In the genomic region with DNA sequence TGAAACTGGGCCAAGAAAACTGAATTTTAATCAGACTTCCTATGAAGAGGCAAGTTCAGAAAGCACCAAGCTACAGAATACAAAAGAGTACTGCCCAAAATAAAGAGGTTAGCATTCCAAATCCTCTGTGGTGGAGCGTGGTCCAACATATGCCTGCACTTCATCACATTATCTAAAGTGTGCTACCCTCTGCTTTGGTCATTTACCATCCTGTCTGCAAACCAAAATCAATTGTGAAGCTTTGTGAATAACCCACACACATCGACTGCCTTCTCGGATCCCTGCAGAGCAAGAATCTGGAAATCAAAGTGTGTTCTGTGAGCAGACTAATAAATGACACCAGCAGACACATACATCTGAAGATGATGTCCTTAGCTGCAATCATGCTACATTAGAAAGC, we compare ENCODE assay signal across 23 mouse cellular contexts.
DNase-seq lines count a peak whose midpoint lies in the region; ATAC-seq lines count a peak whose summit lies in the region.
"Had no signal": no experiment of that assay in that cellular context is flagged by ENCODE, and none has a peak within 500 bp of the region (broad histone marks: within the 10 kb centered on the region; RNA-seq: fewer than 3 reads in every experiment).

No protein-coding gene starts in this region.

- no peak overlapping the region for H3K27ac ChIP-seq in forebrain, embryonic 15.5 days (replicated peaks)
- no peak overlapping the region for H3K27ac ChIP-seq in forebrain, embryonic 12.5 days
- no peak overlapping the region for H3K27ac ChIP-seq in hindbrain, embryonic 12.5 days
- H3K27ac ChIP-seq in midbrain, embryonic 14.5 days (replicated peaks; ENCODE audit: low read depth, low read length): no peak overlapping the region
- H3K27ac ChIP-seq: embryonic facial prominence, embryonic 15.5 days; liver, embryonic 13.5 days had no signal

- no peak overlapping the region for H3K4me3 ChIP-seq in forebrain, embryonic 15.5 days
- H3K4me3 ChIP-seq in forebrain, embryonic 12.5 days (replicated peaks): no peak overlapping the region
- H3K4me3 ChIP-seq in hindbrain, embryonic 12.5 days: no peak overlapping the region
- no peak overlapping the region for H3K4me3 ChIP-seq in midbrain, embryonic 14.5 days (replicated peaks; ENCODE audit: low read depth, low read length)
- H3K4me3 ChIP-seq: embryonic facial prominence, embryonic 15.5 days; heart, embryonic 12.5 days; liver, embryonic 13.5 days; myocyte had no signal

- H3K4me1 ChIP-seq in forebrain, embryonic 15.5 days: no peaks in the 10 kb centered on the region
- no peaks in the 10 kb centered on the region for H3K4me1 ChIP-seq in forebrain, embryonic 12.5 days
- no peaks in the 10 kb centered on the region for H3K4me1 ChIP-seq in hindbrain, embryonic 12.5 days
- H3K4me1 ChIP-seq in midbrain, embryonic 14.5 days (ENCODE audit: control insufficient read depth, insufficient read depth, low read length): no peaks in the 10 kb centered on the region
- H3K4me1 ChIP-seq: embryonic facial prominence, embryonic 15.5 days; liver, embryonic 13.5 days had no signal

- ATAC-seq in forebrain, embryonic 15.5 days (replicated peaks): 0 out of 2 replicates have a peak, but pooled peaks have one; percentile 41
- no peak for ATAC-seq in forebrain, embryonic 12.5 days (ENCODE audit: low FRiP score)
- peak; percentile 29; the same call in 1 of the 2 replicates for ATAC-seq in hindbrain, embryonic 12.5 days (ENCODE audit: low FRiP score)
- no peak; the same call in 1 of the 2 replicates for ATAC-seq in midbrain, embryonic 14.5 days (ENCODE audit: low FRiP score, low TSS enrichment)
- ATAC-seq: Patski had no signal

- H3K27me3 ChIP-seq in forebrain, embryonic 15.5 days: no peaks in the 10 kb centered on the region
- H3K27me3 ChIP-seq in forebrain, embryonic 12.5 days: no peaks in the 10 kb centered on the region
- H3K27me3 ChIP-seq in hindbrain, embryonic 12.5 days: no peaks in the 10 kb centered on the region
- no peaks in the 10 kb centered on the region for H3K27me3 ChIP-seq in midbrain, embryonic 14.5 days (ENCODE audit: control insufficient read depth, insufficient read depth, low read length)
- H3K27me3 ChIP-seq: embryonic facial prominence, embryonic 15.5 days; heart, embryonic 12.5 days; liver, embryonic 13.5 days had no signal

- H3K4me2 ChIP-seq in forebrain, embryonic 15.5 days (replicated peaks): no peak overlapping the region
- H3K4me2 ChIP-seq in forebrain, embryonic 12.5 days: no peak overlapping the region
- no peak overlapping the region for H3K4me2 ChIP-seq in hindbrain, embryonic 12.5 days (replicated peaks)
- H3K4me2 ChIP-seq in midbrain, embryonic 14.5 days (ENCODE audit: low read length): no peak overlapping the region
- H3K4me2 ChIP-seq: embryonic facial prominence, embryonic 15.5 days; heart, embryonic 12.5 days; liver, embryonic 13.5 days; lung, embryonic 14.5 days had no signal

- H3K9me3 ChIP-seq in forebrain, embryonic 15.5 days: no peaks in the 10 kb centered on the region
- H3K9me3 ChIP-seq in forebrain, embryonic 12.5 days: no peaks in the 10 kb centered on the region
- no peaks in the 10 kb centered on the region for H3K9me3 ChIP-seq in hindbrain, embryonic 12.5 days (replicated peaks)
- no peaks in the 10 kb centered on the region for H3K9me3 ChIP-seq in midbrain, embryonic 14.5 days (ENCODE audit: control insufficient read depth, low read length)
- H3K9me3 ChIP-seq: embryonic facial prominence, embryonic 15.5 days; heart, embryonic 12.5 days; liver, embryonic 13.5 days had no signal

- 28% methylated on average over 3 of the region's 3 CpGs for WGBS in forebrain, embryonic 15.5 days
- 41% methylated on average over 3 of the region's 3 CpGs for WGBS in forebrain, embryonic 12.5 days
- 40% methylated on average over 3 of the region's 3 CpGs for WGBS in hindbrain, embryonic 12.5 days
- 17% methylated on average over 3 of the region's 3 CpGs for WGBS in midbrain, embryonic 14.5 days

- DNase-seq in Muller cell, postnatal 12 days (ENCODE audit: inconsistent ontology term): peak; percentile 13
- DNase-seq in midbrain, embryonic 14.5 days: peak; percentile 45
- DNase-seq in c-Kit-positive CD71-positive TER-119-positive erythroid progenitor cells, embryonic 14.5 days (ENCODE audit: low spot score): no peak
- no peak for DNase-seq in lung, postnatal 25 days (ENCODE audit: low spot score)
- DNase-seq: adrenal gland, adult 2 months; cerebellum, adult 9-11 months; gastrocnemius, postnatal 25 days; heart, adult 18-20 months; heart, postnatal 10 days; kidney, adult 11 months; kidney, postnatal 4 days; liver, embryonic 13.5 days; lung, embryonic 14.5 days; lung, postnatal 4 days; right cerebral cortex, postnatal 4 days; thymus, postnatal 14 days had no signal

- H3K9ac ChIP-seq in forebrain, embryonic 15.5 days (replicated peaks): no peak overlapping the region
- H3K9ac ChIP-seq in forebrain, embryonic 12.5 days: no peak overlapping the region
- no peak overlapping the region for H3K9ac ChIP-seq in hindbrain, embryonic 12.5 days
- H3K9ac ChIP-seq in midbrain, embryonic 14.5 days (replicated peaks; ENCODE audit: low read length): no peak overlapping the region
- H3K9ac ChIP-seq: embryonic facial prominence, embryonic 15.5 days; heart, embryonic 12.5 days; liver, embryonic 13.5 days; lung, embryonic 14.5 days had no signal

- no peaks in the 10 kb centered on the region for H3K36me3 ChIP-seq in forebrain, embryonic 15.5 days
- no peaks in the 10 kb centered on the region for H3K36me3 ChIP-seq in forebrain, embryonic 12.5 days (replicated peaks)
- H3K36me3 ChIP-seq in hindbrain, embryonic 12.5 days: no peaks in the 10 kb centered on the region
- H3K36me3 ChIP-seq in midbrain, embryonic 14.5 days (ENCODE audit: control insufficient read depth, insufficient read depth, low read length): no peaks in the 10 kb centered on the region
- H3K36me3 ChIP-seq: embryonic facial prominence, embryonic 15.5 days; heart, embryonic 12.5 days; liver, embryonic 13.5 days had no signal

Comparison
In these comparisons a context has a peak if more than half of its experiments do, and no peak if none do; other contexts are left out.
1. ATAC-seq: peak in forebrain, embryonic 15.5 days (single experiment) and hindbrain, embryonic 12.5 days (single experiment); none in forebrain, embryonic 12.5 days (single experiment) and midbrain, embryonic 14.5 days (single experiment).
2. DNase-seq: peak in Muller cell, postnatal 12 days (single experiment) and midbrain, embryonic 14.5 days (single experiment); none in c-Kit-positive CD71-positive TER-119-positive erythroid progenitor cells, embryonic 14.5 days (single experiment) and lung, postnatal 25 days (single experiment).